Mouse (Mus musculus): ENCODE measurements at regions not wholly inside any gene's neighbourhood (a gene's known extent, or its start where the extent isn't known, plus 50 kb on each side); places are given as distances from the start of the nearest gene placed in this dataset.

- no peak for DNase-seq
These were observed 50.3 kb upstream of the Cnih3 start for GRCm38 (mm10) chr1:181302151-181302550.

All from lung, postnatal 4 days (tissue).